Mouse (Mus musculus): Measurements from ENCODE around the gene Cd59b.

GRCm38 (mm10) chr2:104109528-104109927, 39.9 kb downstream of the Cd59b start:
- no peak for TF ChIP-seq CTCF (IDR thresholded peaks at IDR 0.05; ENCODE audit: low read depth, low read length)
- no peak for TF ChIP-seq POLR2A (IDR thresholded peaks at IDR 0.05; ENCODE audit: extremely low read depth, insufficient read depth, low read length)
